Mouse (Mus musculus) kidney, adult 18-20 months (tissue): ENCODE results near the gene Prpf19.
A peak's percentile ranks its signal among the peaks of the same experiment; 100 is the strongest.

Experiments used
- DNase-seq: peaks from one replicate; pipeline ENCODE4 v3.0.0; 2021

The Prpf19 gene

DNA sequence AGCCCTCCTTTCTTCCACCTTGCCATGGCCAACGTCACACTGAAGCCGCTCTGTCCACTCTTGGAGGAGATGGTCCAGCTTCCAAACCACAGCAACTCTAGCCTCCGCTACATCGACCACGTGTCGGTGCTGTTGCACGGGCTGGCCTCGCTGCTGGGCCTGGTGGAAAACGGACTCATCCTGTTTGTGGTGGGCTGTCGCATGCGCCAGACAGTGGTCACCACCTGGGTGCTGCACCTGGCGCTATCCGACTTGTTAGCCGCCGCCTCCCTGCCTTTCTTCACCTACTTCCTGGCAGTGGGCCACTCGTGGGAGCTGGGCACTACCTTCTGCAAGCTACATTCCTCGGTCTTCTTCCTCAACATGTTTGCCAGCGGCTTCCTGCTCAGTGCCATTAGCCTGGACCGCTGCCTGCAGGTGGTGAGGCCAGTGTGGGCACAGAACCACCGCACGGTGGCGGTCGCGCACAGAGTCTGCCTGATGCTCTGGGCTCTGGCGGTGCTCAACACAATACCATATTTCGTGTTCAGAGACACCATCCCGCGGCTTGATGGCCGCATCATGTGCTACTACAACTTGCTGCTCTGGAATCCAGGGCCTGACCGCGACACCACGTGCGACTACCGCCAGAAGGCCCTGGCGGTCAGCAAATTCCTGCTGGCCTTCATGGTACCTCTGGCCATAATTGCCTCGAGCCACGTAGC, 45.2 kb downstream of the Prpf19 start:
- peak; percentile 80 for DNase-seq

- no peak for DNase-seq
Observed at GRCm38 (mm10) chr19:10940801-10941457, 45.9 kb downstream of the Prpf19 start.

DNA sequence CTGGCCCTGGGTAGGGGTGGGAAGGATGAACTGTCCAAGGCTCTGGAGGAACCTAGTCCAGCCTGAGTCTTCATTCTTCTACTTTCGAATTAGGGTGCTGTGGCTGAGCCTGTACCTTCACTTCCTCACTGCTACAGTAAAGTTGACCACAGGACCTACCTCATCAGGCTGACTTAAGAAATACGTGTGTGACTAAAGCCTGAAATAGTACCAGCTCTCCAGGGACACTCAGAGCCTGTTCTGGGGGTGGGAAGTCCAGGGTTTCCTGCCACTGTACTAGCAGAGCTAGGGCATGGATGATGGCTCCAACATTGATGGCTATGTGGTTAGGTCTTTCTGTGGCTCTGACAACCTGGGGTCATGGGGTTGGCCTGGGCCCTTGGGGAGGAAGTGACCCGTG, 48.9 kb downstream of the Prpf19 start:
- DNase-seq = no peak

DNA sequence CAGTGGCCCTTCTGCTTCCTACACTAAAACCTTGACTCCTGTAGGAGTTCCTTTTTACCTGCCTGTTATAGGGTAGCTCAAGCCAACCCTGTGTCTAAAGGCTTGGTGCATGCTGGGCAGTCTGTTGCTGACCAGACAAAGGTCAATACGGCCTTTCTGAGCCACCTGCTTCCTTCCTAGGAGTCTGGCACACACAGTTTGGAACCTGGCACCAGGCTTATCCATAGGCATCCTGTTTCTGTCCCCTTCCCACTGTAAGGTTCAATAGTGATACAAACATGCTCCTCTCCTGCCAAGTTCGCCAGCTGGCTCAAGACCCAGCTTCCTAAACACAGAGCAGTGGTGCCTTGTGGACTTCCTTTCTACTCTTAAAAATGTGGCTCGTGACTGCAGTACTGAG, 51.5 kb downstream of the Prpf19 start:
- DNase-seq = no peak

DNA sequence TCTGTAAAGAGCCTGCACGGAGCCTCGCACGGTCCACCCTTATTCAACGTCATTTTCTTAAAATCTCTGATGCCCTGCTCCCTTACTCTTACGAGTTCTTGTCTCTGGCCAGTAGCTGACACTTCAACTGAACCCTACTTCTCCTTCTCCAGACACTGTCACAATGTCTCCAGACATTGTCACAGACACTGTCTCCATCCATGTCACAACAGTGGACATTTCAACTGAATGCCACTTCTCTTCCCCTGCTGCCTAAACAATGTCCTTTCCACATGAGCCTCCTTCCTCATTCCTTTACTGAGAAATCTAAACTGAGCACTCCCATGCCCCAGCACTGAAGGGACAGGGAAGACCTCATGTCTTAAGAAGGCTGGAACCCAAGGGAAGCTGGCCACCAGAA, 52.2 kb downstream of the Prpf19 start:
- DNase-seq = no peak

GRCm38 (mm10) chr19:10948416-10948815, 53.4 kb downstream of the Prpf19 start:
- DNase-seq = no peak

DNA sequence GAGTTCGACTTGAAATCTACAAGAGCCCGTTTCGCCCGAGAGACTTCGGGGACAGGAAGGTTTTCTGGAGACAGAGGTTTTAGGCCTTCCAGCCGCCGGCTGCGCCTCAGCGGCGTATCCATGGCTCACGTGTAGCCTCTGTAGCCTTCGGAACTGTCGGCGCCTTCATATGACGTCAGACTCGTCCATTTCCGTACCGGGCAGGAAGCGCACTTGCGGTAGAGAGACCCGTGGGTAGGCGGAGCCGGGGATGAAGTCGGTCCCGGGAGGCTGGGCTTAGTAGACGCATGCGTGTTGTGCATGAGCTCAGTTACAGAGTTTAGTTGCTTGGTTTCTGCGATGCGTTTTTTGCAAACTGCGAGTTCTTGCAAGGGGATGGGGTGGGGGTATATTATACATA, 54.1 kb downstream of the Prpf19 start, which contains the start of gene Ccdc86:
TSS of gene Ccdc86 (minus strand) at position 155 of the 400 bp plus-strand sequence.
- peak; percentile 96 for DNase-seq

GRCm38 (mm10) chr19:10949558-10949957, 54.5 kb downstream of the Prpf19 start:
- DNase-seq = no peak

GRCm38 (mm10) chr19:10952021-10952939, 57.2 kb downstream of the Prpf19 start:
- no peak for DNase-seq
